Mouse (Mus musculus) layer of hippocampus, postnatal 10 days (tissue): ENCODE results near the gene Pdia6. TPM values are rescaled to one million over a fixed set of nuclear protein-coding genes. Genes with fewer than 3 reads are reported as not detected.

Experiments
- DNase-seq, 2 experiments: peaks; one replicate each; pipeline ENCODE4 v3.0.0; 2021; ENCODE audit warnings: low spot score in 2 of 2
- total RNA-seq, 2 experiments: library from RNA; stranded (reverse); gene quantifications; 2 replicates each; pipeline ENCODE4 v1.2.3; 2021

Pdia6 gene
- total RNA-seq, 2 experiments from 2014 or later, result 119 to 129 TPM

DNA sequence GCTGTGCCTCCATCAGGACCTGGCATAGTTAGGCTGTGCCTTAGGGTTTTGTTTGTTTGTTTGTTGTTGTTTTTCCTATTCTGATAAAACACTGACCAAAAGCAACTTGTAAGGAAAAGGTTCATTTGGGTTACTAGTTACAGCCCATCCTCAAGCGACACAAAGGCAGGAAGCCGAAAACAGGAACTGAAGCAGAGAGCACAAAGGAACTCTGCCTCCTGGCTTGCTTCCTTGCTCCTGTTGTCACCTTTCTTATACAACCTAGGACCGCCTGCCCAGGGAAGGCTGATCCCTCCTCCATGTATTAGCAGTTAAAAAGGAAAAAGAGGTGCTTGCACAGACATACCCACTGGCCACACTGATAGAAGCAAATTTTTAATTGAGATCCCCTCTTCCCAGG lies 2.5 kb upstream of the Pdia6 start:
- DNase-seq, result no peak

- DNase-seq, result no peak
Observed at GRCm38 (mm10) chr12:17264826-17265225, 1.5 kb upstream of the Pdia6 start.

GRCm38 (mm10) chr12:17266673-17266990 lies 287 bp downstream of the Pdia6 start:
- DNase-seq, result no peak

DNA sequence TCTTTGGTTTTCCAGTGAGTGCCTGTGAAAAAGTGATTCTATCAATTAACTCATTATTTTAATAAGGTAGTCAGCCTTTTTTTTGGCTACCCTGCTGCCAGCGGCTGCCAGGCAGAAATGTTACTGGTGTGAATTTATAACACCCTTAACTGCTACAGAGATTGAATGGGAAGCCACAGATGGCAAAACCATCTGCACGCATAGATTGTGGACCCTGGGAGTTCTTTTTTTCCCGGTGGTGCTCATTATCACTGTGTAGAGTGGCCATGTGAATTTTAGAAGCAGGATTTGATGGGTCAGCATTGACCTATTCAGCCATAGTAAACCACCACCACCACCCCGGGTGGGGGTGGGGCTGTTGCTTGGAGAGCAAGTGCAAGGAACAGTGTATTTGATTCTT lies 971 bp downstream of the Pdia6 start:
- peak; percentile 39 to 52 for DNase-seq

DNA sequence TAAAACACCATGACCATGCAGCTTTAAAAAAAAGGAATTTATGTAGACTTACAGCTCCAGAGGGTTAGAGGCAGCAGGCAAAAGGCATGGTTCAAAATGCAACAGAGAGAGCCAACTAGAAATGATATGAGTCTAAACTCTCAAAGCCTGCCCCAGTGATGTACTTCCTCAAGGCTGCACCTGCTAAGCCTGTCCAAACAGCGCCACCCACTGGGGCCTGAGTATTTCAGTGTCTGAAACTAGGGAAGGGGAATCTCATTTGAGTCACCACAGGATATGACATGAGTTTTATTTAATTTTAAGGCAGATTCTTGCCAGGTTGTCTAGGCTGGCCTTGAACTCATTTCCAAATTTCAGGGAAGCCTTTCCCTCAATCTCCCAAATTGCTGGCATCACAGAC lies 4.9 kb downstream of the Pdia6 start:
- peak; percentile 49 to 56 for DNase-seq

- DNase-seq, result no peak
Observed at GRCm38 (mm10) chr12:17273841-17274240, 7.5 kb downstream of the Pdia6 start.

DNA sequence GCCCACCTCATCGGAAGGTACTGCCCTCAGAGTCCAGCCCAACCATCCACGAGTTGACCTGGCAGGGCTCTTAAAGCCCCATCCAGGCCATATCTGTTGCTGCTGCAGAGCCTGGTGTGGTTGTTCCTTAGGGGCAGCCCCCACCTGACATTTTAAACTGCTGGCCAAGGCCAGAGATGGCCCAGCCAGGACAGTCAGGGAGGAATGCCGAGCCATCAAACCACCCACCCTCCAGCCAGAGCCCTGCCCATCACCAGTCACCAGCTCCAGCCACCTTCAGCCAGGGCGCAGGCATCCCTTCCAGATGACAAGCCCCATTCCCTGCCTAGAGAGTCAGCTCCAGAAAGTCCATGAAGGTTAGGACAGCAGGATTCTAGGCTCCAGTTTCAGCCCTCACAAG lies 22.2 kb downstream of the Pdia6 start:
- no peak for DNase-seq

DNA sequence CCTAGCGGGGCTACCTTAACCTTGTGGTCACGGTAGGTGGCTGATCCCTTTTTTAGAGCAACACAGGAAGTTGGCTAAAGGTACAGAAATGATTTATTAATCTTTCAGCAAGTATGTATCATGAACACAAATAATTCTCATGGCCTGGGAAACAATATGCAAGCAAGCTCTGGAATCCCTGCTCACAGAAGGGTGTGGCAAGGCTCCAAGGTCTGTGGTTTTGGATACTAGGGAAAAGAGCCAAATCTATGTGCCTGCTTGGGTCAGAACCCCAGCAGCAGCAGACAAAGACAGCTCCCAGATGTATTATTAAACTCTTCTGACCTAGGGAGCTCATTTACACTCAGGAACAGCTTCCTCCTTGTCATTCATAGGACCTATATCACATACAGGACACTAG lies 22.7 kb downstream of the Pdia6 start:
- DNase-seq, result no peak

DNA sequence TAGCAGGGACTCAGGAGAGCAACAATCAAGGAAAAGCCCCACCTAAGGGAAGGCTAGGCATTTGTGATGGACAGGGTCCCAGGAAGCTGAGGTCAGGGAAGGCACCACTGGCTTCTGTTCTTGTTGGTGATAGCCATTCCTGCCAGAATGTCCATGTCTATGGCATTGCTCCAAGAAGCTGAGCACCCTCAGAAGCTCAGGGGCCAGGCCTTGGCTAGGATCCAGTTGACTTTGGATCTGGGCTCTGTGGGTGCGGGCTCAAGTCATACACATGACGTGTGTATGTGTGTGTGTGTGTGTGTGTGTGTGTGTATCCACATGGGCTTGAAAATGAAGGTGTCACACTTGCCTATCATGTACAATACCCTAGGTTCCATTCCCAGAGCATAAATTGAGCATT lies 23.6 kb downstream of the Pdia6 start:
- DNase-seq, result no peak

GRCm38 (mm10) chr12:17290569-17290968 lies 24.2 kb downstream of the Pdia6 start:
- DNase-seq, result no peak

DNA sequence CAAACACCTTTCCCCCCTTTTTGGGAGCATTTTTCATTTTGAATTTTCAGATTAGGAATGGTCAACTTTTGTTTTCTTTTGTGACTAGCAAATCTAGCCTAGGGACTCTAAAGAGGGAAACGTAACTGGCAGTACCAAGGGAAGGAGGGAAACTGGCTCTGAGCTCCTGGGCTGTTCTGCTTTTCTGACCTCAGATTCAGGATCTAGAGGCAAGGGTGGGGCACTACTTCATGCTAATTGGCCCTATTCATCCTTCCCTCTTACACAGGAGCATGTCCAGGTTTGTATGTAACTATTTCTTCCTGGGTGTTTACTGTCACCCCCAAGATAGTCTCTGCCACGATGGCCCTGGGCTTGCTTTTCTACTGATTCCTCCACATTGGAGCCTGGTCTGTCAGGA lies 30.6 kb downstream of the Pdia6 start:
- no peak for DNase-seq

- no peak for DNase-seq
Observed at GRCm38 (mm10) chr12:17299902-17300301, 33.6 kb downstream of the Pdia6 start.

- no peak for DNase-seq
Observed at GRCm38 (mm10) chr12:17305445-17305844, 39.1 kb downstream of the Pdia6 start.

DNA sequence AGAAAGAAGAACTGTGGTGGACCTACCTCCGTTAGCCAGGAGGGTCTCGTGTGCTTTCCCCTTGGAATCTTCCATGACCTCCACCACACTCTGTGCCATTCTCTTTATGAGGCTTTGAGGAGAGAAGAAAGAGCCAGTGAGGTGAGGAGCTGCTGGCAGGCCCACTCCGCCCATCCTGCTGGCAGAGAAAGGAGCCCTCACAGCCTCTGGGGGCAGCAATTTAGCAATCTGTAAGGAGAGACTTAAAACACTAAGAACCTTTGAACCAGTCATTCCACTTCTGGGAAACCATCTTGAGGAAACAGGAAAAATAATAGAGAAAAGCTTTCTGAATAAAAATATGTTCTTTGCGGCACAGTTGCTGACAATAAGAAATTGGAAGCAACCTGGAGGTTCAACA lies 41.9 kb downstream of the Pdia6 start:
- DNase-seq, result no peak

DNA sequence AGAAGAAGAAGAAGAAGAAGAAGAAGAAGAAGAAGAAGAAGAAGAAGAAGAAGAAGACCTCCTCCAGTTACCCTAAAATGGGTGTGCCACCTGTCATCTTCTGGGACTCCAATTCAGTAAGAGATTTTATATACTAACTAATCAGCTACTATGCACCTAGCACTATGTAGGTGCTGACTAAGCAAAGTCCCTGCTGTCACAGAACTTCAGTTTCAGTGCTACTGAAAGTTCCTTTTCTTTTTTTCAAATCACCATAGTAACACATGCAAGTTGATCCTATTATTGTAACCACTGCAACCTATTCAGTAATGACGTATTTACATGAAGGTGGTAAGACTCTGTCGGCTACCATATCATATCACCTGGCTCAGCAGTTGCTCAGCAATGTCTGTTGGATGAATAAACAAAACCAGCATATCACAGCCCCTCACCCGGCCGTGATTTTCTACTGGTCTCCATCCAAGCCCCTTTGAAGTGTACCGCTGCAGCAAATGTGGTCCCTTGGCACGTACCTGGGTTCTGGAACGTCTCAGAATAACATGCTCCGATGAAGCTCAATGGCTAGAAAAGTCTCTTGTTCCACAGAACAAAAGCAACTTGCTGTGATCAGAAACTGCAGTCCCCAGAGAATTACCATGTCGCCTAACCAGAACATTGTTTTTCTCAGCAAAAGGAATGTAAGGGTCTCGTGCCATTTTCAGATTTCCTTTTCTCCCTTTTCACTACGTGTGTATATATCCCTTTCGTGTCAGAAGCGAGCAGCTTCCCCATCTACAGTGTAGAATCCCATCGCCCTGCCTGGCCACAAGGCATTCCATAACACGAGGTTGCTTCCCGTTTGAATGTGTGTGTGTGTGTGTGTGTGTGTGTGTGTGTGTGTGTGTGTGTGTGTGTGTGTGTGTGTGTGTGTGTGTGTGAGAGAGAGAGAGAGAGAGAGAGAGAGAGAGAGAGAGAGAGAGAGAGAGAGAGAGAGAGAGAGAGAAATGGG lies 44.8 kb downstream of the Pdia6 start:
- DNase-seq, result no peak

- DNase-seq, result no peak
Observed at GRCm38 (mm10) chr12:17316096-17316495, 49.8 kb downstream of the Pdia6 start.

DNA sequence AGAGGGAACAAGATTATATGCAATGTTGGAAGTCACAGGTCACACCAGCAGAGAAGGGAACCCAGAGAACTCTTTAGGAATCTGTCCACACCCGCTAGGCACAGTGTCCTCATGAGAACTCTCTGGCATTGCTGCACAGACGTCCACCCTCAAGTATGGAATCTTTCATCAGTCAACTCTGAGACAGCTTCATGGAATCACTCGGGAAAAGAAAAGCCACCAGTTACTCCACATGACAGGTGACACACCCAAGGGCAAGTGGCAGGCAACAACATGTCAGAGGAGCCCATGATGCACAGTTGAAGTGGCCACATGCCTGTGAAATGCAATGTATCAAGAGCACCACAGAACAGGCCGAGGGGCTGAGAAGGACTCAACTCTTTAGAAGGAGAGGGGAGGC lies 51.6 kb downstream of the Pdia6 start:
- DNase-seq, result no peak

DNA sequence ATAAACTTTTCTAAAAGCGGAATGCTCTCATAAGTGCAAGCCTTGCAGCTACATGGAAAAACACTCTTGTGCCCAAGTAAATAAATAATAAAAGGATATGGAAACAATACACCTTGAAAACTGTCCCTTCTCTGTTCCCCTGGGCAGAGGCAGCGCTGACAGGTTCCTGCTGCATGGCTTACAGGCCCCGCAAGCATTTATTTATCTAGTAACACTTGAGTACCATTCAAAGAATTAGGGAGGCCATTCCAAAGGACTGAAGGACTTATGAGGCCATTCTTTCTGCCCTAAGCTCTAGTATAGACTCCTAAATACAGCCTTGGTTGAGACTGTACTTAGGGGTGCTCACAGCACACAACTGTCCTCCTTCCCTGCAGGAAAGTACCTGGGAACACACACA lies 52.1 kb downstream of the Pdia6 start:
- DNase-seq, result no peak

- peak in 1 of 2 experiments; percentile 26 for DNase-seq
Observed at GRCm38 (mm10) chr12:17324549-17325470, 58.5 kb downstream of the Pdia6 start.

DNA sequence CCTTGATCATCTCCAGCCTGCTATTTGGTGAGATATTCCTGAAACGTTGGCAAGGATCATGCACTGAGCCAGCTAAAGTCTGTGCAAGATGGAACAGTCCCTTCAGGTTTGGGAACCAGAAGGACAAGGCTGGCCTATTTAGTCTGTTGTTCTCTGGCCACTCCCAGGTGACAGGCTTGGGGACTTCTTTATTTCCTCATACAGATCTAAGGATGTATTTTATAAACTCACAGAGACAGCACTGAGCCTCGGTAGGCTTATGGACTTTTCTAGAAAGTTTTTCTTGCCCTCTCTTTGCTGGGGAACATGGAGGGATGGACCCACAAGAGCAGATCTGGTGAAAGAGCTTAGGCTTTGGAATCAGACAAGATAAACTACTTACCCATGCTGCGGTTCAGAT lies 62.9 kb downstream of the Pdia6 start, which contains the start of gene Atp6v1c2:
Atp6v1c2 (minus strand) TSS at position 101 of the 400 bp plus-strand sequence.
- no peak for DNase-seq

- no peak for DNase-seq
Observed at GRCm38 (mm10) chr12:17333459-17333858, 67.1 kb downstream of the Pdia6 start.
